ENCODE assay signal across 27 mouse cellular contexts in the genomic region with DNA sequence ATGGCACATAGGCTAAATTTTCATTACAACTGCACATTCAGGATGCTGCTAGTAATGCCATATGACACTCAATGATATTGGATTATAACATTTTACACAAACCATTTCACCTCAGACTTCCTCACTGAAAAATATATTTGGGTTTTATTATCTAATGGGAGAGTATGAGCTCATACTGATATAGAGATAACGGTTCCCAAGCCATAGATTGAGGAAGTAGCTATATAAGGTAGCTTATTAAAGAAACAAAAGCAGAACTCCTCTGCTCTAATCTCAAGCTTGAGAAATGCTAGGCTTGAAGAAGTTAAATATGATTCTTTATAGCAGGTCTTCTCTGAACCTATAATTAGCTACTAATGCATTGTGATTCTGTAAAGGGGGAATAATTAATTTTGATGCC. TPM values are rescaled to one million over a fixed set of nuclear protein-coding genes. Genes with fewer than 3 reads are reported as not detected.
"Had no signal": no experiment of that assay in that cellular context is flagged by ENCODE, and none has a peak within 500 bp of the region (broad histone marks: within the 10 kb centered on the region; RNA-seq: fewer than 3 reads in every experiment).

No protein-coding gene starts in this region.

- H3K9me3 ChIP-seq: heart, embryonic 12.5 days; hindbrain, embryonic 13.5 days; hindbrain, embryonic 15.5 days; kidney, embryonic 15.5 days; limb, embryonic 10.5 days; limb, embryonic 12.5 days; liver, embryonic 13.5 days; liver, embryonic 15.5 days had no signal

- H3K4me1 ChIP-seq: hindbrain, embryonic 15.5 days; kidney, embryonic 15.5 days; limb, embryonic 10.5 days; limb, embryonic 12.5 days had no signal

- H3K27me3 ChIP-seq: heart, embryonic 12.5 days; hindbrain, embryonic 13.5 days; hindbrain, embryonic 15.5 days; kidney, embryonic 15.5 days; limb, embryonic 12.5 days; liver, embryonic 13.5 days; liver, embryonic 15.5 days had no signal

- DNase-seq: gastrocnemius, postnatal 25 days; heart, adult 2 months; heart, postnatal 10 days; kidney, adult 11 months; kidney, adult 2 months; kidney, adult 9 months; kidney, postnatal 14 days; kidney, postnatal 36 days; layer of hippocampus, adult 9-11 months; layer of hippocampus, postnatal 36 days; liver; liver, embryonic 13.5 days had no signal

- H3K4me3 ChIP-seq: heart, adult 2 months; heart, embryonic 12.5 days; hindbrain, embryonic 13.5 days; hindbrain, embryonic 15.5 days; kidney, embryonic 15.5 days; limb, embryonic 10.5 days; limb, embryonic 12.5 days; liver, embryonic 13.5 days; liver, embryonic 15.5 days had no signal

- ATAC-seq: hindbrain, postnatal 0 days; intestine, embryonic 16.5 days had no signal

RNA-seq across cellular contexts. Expression of a gene that starts 43.2 kb away (rescaled TPM):
- total RNA-seq: hematopoietic stem cell, adult 5-6 weeks; layer of hippocampus, adult 18-20 months; layer of hippocampus, postnatal 14 days; layer of hippocampus, postnatal 36 days; left cerebral cortex, adult 18-20 months; left cerebral cortex, postnatal 14 days; left cerebral cortex, postnatal 36 days had no signal
